Mouse (Mus musculus): ENCODE data around the gene Pde11a. TPM values are rescaled to one million over a fixed set of nuclear protein-coding genes. Genes with fewer than 3 reads are reported as not detected.
"Not testable (repeated sequence)": the region's sequence is repeated elsewhere in the genome, so short reads cannot be mapped to it uniquely, and the experiment has no call there.

The Pde11a gene
- polyA plus RNA-seq, 1 experiment from 2014 or later = 0.06 TPM

- peaks cover 22% of the 10 kb centered on the region for H3K4me1 ChIP-seq (replicated peaks)
- H3K4me3 ChIP-seq = no peak overlapping the region
- ATAC-seq (ENCODE audit: insufficient number of reproducible peaks, low FRiP score) = no peak
Observed at GRCm38 (mm10) chr2:75990885-75991539, 347.6 kb downstream of the Pde11a start.

GRCm38 (mm10) chr2:75989694-75990093 lies 348.9 kb downstream of the Pde11a start:
- Histone ChIP-seq H3K9ac (no peak overlapping the region), H3K27ac (ENCODE audit: poor library complexity, severe bottlenecking) (no peak overlapping the region), H3K4me1 (replicated peaks) (peaks cover 22% of the 10 kb centered on the region), H3K36me3 (no peaks in the 10 kb centered on the region), H3K4me3 (no peak overlapping the region), H3K4me2 (no peak overlapping the region), H3K9me3 (replicated peaks) (no peaks in the 10 kb centered on the region), H3K27me3 (replicated peaks) (no peaks in the 10 kb centered on the region)
- WGBS = 64% methylated on average over 4 of the region's 4 CpGs
- no peak for ATAC-seq (ENCODE audit: insufficient number of reproducible peaks, low FRiP score)

More at GRCm38 (mm10) chr2:75990885-75991539, 347.6 kb downstream of the Pde11a start:
- Histone ChIP-seq H3K9ac (no peak overlapping the region), H3K27me3 (replicated peaks) (no peaks in the 10 kb centered on the region), H3K27ac (ENCODE audit: poor library complexity, severe bottlenecking) (0 out of 2 replicates have a peak overlapping the region, but pooled peaks have one; percentile 52), H3K36me3 (no peaks in the 10 kb centered on the region), H3K9me3 (replicated peaks) (no peaks in the 10 kb centered on the region), H3K4me2 (peak overlapping the region; percentile 45)
- 37% methylated on average over 13 of the region's 13 CpGs for WGBS

GRCm38 (mm10) chr2:75988779-75989363 lies 349.7 kb downstream of the Pde11a start:
- Histone ChIP-seq H3K9ac (no peak overlapping the region), H3K27me3 (replicated peaks) (no peaks in the 10 kb centered on the region), H3K27ac (ENCODE audit: poor library complexity, severe bottlenecking) (no peak overlapping the region), H3K9me3 (replicated peaks) (no peaks in the 10 kb centered on the region), H3K36me3 (no peaks in the 10 kb centered on the region), H3K4me3 (no peak overlapping the region), H3K4me2 (no peak overlapping the region), H3K4me1 (replicated peaks) (peaks cover 22% of the 10 kb centered on the region)
- ATAC-seq (ENCODE audit: insufficient number of reproducible peaks, low FRiP score) = no peak
- WGBS = 47% methylated on average over 7 of the region's 7 CpGs

GRCm38 (mm10) chr2:75988378-75988777 lies 350.2 kb downstream of the Pde11a start:
- no peak overlapping the region for H3K9ac ChIP-seq
- no peaks in the 10 kb centered on the region for H3K36me3 ChIP-seq
- H3K4me1 ChIP-seq (replicated peaks) = peaks cover 22% of the 10 kb centered on the region
- no peak overlapping the region for H3K4me3 ChIP-seq
- ATAC-seq (ENCODE audit: insufficient number of reproducible peaks, low FRiP score) = no peak
- no peak overlapping the region for H3K27ac ChIP-seq (ENCODE audit: poor library complexity, severe bottlenecking)
- H3K27me3 ChIP-seq (replicated peaks) = no peaks in the 10 kb centered on the region
- 69% methylated on average over 4 of the region's 4 CpGs for WGBS
- no peaks in the 10 kb centered on the region for H3K9me3 ChIP-seq (replicated peaks)
- H3K4me2 ChIP-seq = no peak overlapping the region

GRCm38 (mm10) chr2:75987739-75988138 lies 350.8 kb downstream of the Pde11a start:
- no peak for ATAC-seq (ENCODE audit: insufficient number of reproducible peaks, low FRiP score)
- 58% methylated on average over 9 of the region's 9 CpGs for WGBS
- peaks cover 22% of the 10 kb centered on the region for H3K4me1 ChIP-seq (replicated peaks)
- no peaks in the 10 kb centered on the region for H3K9me3 ChIP-seq (replicated peaks)
- H3K27me3 ChIP-seq (replicated peaks) = no peaks in the 10 kb centered on the region
- no peak overlapping the region for H3K4me2 ChIP-seq
- no peak overlapping the region for H3K27ac ChIP-seq (ENCODE audit: poor library complexity, severe bottlenecking)
- H3K36me3 ChIP-seq = no peaks in the 10 kb centered on the region
- no peak overlapping the region for H3K9ac ChIP-seq
- no peak overlapping the region for H3K4me3 ChIP-seq

GRCm38 (mm10) chr2:75985124-75985523 lies 353.4 kb downstream of the Pde11a start:
- no peaks in the 10 kb centered on the region for H3K9me3 ChIP-seq (replicated peaks)
- no peak overlapping the region for H3K4me2 ChIP-seq
- no peak overlapping the region for H3K27ac ChIP-seq (ENCODE audit: poor library complexity, severe bottlenecking)
- no peaks in the 10 kb centered on the region for H3K36me3 ChIP-seq
- H3K4me1 ChIP-seq (replicated peaks) = peaks cover 4% of the 10 kb centered on the region; the same call in 1 of the 2 replicates
- no peak overlapping the region for H3K4me3 ChIP-seq
- ATAC-seq (ENCODE audit: insufficient number of reproducible peaks, low FRiP score) = no peak
- no peak overlapping the region for H3K9ac ChIP-seq
- 3% methylated on average over 2 of the region's 2 CpGs for WGBS
- no peaks in the 10 kb centered on the region for H3K27me3 ChIP-seq (replicated peaks)

- ATAC-seq (ENCODE audit: insufficient number of reproducible peaks, low FRiP score) = no peak
- Histone ChIP-seq H3K4me3 (no peak overlapping the region), H3K4me1 (replicated peaks) (peaks cover 4% of the 10 kb centered on the region; the same call in 1 of the 2 replicates), H3K9ac (no peak overlapping the region), H3K36me3 (no peaks in the 10 kb centered on the region), H3K27me3 (replicated peaks) (no peaks in the 10 kb centered on the region), H3K27ac (ENCODE audit: poor library complexity, severe bottlenecking) (no peak overlapping the region), H3K9me3 (replicated peaks) (no peaks in the 10 kb centered on the region), H3K4me2 (no peak overlapping the region)
- WGBS = 74% methylated on average over 3 of the region's 3 CpGs
Observed at GRCm38 (mm10) chr2:75983847-75984246, 354.7 kb downstream of the Pde11a start.

GRCm38 (mm10) chr2:75983091-75983490 lies 355.5 kb downstream of the Pde11a start:
- Histone ChIP-seq H3K4me1 (replicated peaks) (peaks cover 4% of the 10 kb centered on the region; the same call in 1 of the 2 replicates), H3K4me3 (no peak overlapping the region), H3K27me3 (replicated peaks) (no peaks in the 10 kb centered on the region), H3K4me2 (no peak overlapping the region), H3K9me3 (replicated peaks) (no peaks in the 10 kb centered on the region), H3K27ac (ENCODE audit: poor library complexity, severe bottlenecking) (no peak overlapping the region), H3K9ac (no peak overlapping the region), H3K36me3 (no peaks in the 10 kb centered on the region)
- no peak for ATAC-seq (ENCODE audit: insufficient number of reproducible peaks, low FRiP score)
- 95% methylated on average over 3 of the region's 3 CpGs for WGBS

- 91% methylated on average over 4 of the region's 4 CpGs for WGBS
- H3K4me3 ChIP-seq = no peak overlapping the region
- ATAC-seq (ENCODE audit: insufficient number of reproducible peaks, low FRiP score) = no peak
- H3K27ac ChIP-seq (ENCODE audit: poor library complexity, severe bottlenecking) = no peak overlapping the region
- no peaks in the 10 kb centered on the region for H3K9me3 ChIP-seq (replicated peaks)
- H3K4me2 ChIP-seq = no peak overlapping the region
- peaks cover under 1% of the 10 kb centered on the region; the same call in 1 of the 2 replicates for H3K4me1 ChIP-seq (replicated peaks)
- no peak overlapping the region for H3K9ac ChIP-seq
- H3K36me3 ChIP-seq = no peaks in the 10 kb centered on the region
- H3K27me3 ChIP-seq (replicated peaks) = no peaks in the 10 kb centered on the region
Observed at GRCm38 (mm10) chr2:75982626-75983025, 355.9 kb downstream of the Pde11a start.

- H3K9ac ChIP-seq = peak within 1 kb of the TSS; percentile 71
- H3K4me3 ChIP-seq = peak within 1 kb of the TSS; percentile 62
- peak; percentile 73 for ATAC-seq (ENCODE audit: insufficient number of reproducible peaks, low FRiP score)
- not testable (repeated sequence) for H3K27me3 ChIP-seq (replicated peaks); H3K27ac ChIP-seq (ENCODE audit: poor library complexity, severe bottlenecking); H3K4me1 ChIP-seq (replicated peaks); H3K36me3 ChIP-seq; H3K9me3 ChIP-seq (replicated peaks)
- H3K4me2 ChIP-seq = peak within 1 kb of the TSS; percentile 82
- 3% methylated on average over 34 of the region's 34 CpGs for WGBS
Observed at GRCm38 (mm10) chr2:75981440-75982081, 357.0 kb downstream of the Pde11a start, which contains the start of gene Ttc30a1. Gene Ttc30a1 (minus strand): TSS chr2:75981967.

GRCm38 (mm10) chr2:75980933-75981439 lies 357.6 kb downstream of the Pde11a start:
- Histone ChIP-seq H3K4me2 (peak overlapping the region; percentile 82), H3K4me3 (peak overlapping the region; percentile 62), H3K9ac (peak overlapping the region; percentile 71; the same call in 1 of the 2 replicates)
- not testable (repeated sequence) for H3K27me3 ChIP-seq (replicated peaks); H3K4me1 ChIP-seq (replicated peaks); H3K36me3 ChIP-seq; H3K27ac ChIP-seq (ENCODE audit: poor library complexity, severe bottlenecking); H3K9me3 ChIP-seq (replicated peaks); ATAC-seq (ENCODE audit: insufficient number of reproducible peaks, low FRiP score)
- WGBS = 89% methylated on average over 13 of the region's 13 CpGs
